Mouse (Mus musculus): ENCODE results near the gene Zfp715.

DNA sequence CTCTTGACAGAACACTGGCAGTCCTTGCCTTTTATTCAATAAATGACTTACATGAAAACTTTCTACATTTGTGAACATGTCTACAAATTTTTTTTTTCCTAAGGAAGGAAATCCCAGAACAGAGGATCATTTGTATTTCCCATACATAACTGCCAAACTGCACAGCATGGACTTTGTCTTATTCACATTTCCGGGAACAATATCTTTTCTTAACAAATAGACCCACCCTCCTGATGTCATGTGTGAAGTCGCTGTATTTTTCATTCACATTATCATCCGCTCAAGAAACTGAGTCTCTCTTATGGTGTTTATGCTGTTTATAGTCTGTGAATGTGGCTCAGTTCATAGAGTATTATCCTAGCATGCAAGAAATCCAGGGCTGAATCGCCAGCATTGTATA is 40.7 kb upstream of the Zfp715 start:
- TF ChIP-seq CTCF (IDR thresholded peaks at IDR 0.05; ENCODE audit: low read depth) (no peak), EP300 (IDR thresholded peaks at IDR 0.05; ENCODE audit: low read depth) (no peak)

Measured in liver, postnatal 0 days (tissue).